Mouse (Mus musculus): ENCODE measurements around the gene Cage1.
A peak's percentile ranks its signal among the peaks of the same experiment; 100 is the strongest.

Gene Cage1

GRCm38 (mm10) chr13:38037044-38037687, at the start of gene Cage1:
Gene Cage1 (minus strand): TSS chr13:38037069.
- DNase-seq (ENCODE audit: low read depth, low spot score) = peak; percentile 94

GRCm38 (mm10) chr13:38081161-38081560, 44.3 kb upstream of the Cage1 start:
- DNase-seq (ENCODE audit: low read depth, low spot score) = no peak

DNA sequence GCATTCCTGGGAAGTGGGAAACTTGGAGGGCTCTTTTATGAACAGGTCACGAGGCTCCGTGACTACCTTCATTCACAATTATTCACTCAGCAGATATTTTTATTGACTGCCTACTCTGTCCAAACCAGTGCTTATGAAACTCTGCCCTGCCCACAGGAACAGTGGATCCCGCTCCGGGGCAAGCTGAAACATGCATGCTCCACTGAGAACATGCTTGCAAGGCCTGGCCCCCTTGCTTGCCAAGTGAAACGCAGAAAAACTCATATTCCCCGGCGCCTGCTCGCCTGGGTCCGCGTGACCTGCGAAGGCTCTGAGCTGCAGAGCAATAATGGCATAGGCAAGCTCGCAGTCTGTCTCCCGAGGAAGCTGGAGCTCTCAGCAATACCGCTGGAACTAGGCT, 43.9 kb upstream of the Cage1 start:
- no peak for DNase-seq (ENCODE audit: low read depth, low spot score)

DNA sequence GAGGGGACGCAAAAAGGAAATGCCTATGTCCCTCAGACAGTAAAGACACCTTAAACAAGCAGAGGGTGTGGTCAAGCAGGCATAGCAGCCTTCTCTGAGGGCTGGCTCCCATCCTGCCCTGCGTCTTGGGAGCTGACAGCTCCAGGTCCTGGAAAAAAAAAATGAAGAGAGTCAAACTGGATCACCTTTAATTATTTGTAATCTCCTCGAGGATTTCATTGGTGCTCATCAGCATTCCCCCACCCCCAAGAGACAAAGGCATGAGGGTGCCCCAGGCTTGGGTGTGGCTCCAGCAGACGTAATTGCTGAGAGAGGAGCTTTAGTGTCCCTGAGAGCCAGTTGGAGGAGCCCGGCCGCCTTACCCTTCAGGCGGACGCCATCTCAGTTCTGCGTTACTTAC, 43.1 kb upstream of the Cage1 start:
- DNase-seq (ENCODE audit: low read depth, low spot score) = no peak

DNA sequence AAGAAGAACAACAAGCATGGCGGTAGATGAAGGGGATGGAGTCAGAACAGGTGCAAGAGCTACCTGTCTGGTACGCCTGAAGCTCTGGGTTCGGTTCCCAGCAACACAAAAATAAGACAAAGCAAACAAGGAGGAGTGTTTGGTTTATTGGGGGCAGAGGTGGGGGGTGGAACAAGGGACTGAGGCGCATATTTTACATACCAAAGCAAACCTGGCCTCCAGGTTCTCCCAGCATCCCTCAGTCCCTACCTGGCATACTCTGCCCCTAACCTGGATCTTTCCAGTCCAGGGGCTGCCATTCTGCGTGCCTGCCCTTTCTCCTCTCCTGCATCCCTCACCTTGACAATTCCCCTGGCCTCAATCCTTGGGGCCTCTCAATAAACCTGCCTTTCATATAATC, 42.5 kb upstream of the Cage1 start:
- DNase-seq (ENCODE audit: low read depth, low spot score) = no peak

DNA sequence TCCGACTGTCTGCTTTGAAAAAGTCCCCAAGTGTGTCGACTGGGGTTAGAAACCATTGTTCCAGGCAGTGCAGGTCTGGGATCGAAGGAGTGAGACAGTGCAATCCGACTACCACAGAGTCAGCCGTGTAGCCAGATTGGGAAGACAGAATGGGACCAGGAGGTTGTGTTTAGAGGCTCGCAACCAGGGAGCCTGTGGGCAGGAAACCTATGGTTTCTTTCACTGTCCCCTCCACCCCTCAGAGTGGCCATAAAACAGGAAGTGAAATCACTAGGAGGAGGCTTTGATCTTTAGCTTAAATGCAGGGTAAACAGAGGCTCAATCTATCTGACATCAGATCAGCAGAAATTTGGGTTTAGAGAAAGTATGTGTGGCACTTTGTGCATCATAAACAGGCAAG, 42.0 kb upstream of the Cage1 start:
- no peak for DNase-seq (ENCODE audit: low read depth, low spot score)

- DNase-seq (ENCODE audit: low read depth, low spot score) = no peak
These were observed 40.2 kb upstream of the Cage1 start for GRCm38 (mm10) chr13:38077113-38077512.

GRCm38 (mm10) chr13:38074404-38074803, 37.5 kb upstream of the Cage1 start:
- DNase-seq (ENCODE audit: low read depth, low spot score) = no peak

DNA sequence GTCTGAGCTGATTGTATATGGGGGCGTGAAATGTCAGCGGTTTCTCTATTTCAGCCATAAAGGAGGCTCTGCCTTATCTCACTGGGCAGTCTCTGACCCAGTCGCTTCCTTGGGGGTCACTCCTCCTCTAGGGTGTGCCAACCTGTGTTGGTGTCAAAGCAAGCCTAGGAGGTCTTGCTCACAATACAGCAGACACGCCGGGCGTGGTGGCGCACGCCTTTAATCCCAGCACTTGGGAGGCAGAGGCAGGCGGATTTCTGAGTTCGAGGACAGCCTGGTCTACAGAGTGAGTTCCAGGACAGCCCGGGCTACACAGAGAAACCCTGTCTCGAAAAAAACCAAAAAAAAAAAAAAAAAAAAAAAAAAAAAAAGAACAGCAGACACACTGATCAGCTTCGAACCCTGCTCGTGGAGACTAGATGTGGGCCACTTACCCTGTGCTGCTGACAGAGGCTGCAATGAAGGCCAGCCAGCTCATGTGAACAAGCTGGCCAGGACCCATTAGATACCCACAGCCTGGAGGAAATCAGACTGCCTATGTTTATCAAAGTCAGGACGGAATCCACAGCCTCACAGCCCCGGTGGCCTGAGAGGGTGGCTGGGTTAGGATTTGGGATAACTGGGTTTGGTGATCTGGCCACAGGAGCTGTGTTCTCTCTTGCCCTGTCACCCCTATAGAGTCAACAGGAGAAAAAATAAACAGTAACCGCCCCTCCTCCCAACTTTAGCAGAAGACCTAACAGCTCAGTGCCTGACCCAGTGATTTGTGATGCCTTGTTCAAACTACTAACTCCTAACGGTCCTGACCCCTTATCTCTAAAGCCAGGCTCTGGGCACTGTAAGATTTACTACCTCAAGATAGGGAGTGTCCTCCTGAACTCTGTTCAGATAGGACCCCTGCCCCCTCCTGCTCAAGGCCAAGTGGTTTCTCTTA, 36.8 kb upstream of the Cage1 start:
- DNase-seq (ENCODE audit: low read depth, low spot score) = no peak

- DNase-seq (ENCODE audit: low read depth, low spot score) = peak; percentile 13
These were observed 34.1 kb upstream of the Cage1 start for GRCm38 (mm10) chr13:38070945-38071344.

DNA sequence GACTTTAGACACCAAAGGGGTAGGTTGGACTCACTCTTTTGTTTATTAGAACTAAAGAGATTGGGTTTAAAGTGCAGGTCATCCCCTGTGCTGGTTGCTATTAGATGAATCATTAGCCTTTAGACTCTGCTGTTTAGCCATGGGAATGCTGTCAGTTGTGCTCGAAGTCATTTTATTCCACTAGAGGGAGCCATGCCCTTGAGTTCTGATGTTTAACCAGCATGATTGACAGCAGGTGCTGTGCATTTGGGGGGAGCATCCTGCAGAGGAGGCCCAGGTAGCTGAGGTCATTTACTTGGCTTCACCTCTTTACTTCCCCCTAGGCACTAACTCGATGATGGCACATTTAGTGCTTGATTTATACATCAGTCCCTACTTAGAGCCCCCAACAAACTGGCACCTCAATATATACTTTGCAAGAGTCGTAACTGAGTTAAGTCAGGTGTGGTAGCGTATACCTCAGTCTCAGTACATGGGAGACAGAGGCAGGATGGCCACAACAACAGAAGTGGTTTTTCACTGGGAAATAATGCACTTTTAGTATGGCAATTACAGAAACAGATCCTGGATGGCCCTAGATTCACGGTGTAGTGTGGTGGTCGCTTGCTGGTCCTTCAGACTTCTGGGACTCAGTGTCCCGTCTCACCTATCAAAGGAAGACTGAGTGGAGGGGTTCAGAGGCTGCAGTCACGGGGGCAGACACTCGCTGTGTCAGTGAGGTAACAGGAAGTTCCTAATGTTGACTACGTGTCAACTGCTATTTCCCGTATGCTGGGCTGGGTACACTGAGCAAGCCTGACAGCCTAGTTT, 28.2 kb upstream of the Cage1 start:
- peak; percentile 22 for DNase-seq (ENCODE audit: low read depth, low spot score)

DNA sequence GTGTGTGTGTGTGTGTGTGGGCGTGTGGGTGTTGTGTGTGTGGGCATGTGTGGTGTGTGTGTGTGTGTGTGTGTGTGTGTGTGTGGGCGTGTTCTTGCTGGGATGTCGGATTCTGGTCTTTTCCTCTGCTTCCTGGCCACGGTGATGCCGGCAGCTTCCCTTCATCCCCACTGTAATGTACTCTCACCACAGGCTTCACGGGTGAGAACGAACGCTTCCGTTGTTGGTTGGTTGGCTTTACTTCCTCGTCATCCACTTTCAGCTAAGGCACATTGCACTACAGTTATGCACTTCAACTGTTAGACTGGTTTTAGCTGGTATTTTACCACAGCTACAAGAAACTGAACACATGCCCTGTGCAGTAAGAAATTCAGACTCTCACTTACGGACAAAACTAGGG, 25.8 kb upstream of the Cage1 start:
- no peak for DNase-seq (ENCODE audit: low read depth, low spot score)

DNA sequence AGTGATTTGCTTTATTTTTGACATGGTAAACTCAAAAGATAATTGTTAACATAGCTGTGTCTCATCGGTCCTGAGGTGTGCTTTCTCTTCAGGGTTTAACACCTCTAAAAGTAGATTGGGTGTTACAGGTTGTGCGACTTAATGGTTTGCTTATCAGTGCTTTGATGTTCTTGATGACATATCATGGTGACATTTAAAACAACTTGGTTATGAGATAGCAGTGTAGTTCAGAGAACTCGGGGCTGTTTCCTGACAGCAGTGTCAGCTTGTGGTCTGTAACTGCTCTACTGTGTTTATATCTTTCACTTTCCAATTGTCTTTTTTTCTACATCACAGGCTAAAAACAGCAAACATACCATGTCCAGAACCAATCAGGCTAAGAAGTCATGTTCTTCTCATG, 13.0 kb upstream of the Cage1 start:
- DNase-seq (ENCODE audit: low read depth, low spot score) = no peak

DNA sequence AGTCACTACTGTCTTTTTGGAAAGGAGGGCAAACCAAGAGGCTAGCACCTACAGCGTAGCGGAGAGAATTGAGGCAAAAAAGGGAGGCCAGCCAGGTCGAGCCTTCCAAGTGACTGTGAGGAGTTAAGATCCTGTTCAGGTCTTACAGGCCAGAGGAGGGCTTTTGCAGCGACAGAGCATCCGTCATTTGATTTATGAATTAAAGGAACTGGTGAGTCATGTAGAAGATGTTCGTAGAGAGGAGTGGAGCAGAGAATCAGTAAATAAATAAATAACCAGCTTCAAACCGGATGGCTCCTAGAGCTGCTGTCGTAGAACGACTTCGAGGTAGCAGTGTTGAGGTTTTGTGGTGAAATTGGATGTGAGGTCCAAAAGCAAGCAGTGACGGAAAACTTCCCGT, 942 bp upstream of the Cage1 start:
- no peak for DNase-seq (ENCODE audit: low read depth, low spot score)

DNA sequence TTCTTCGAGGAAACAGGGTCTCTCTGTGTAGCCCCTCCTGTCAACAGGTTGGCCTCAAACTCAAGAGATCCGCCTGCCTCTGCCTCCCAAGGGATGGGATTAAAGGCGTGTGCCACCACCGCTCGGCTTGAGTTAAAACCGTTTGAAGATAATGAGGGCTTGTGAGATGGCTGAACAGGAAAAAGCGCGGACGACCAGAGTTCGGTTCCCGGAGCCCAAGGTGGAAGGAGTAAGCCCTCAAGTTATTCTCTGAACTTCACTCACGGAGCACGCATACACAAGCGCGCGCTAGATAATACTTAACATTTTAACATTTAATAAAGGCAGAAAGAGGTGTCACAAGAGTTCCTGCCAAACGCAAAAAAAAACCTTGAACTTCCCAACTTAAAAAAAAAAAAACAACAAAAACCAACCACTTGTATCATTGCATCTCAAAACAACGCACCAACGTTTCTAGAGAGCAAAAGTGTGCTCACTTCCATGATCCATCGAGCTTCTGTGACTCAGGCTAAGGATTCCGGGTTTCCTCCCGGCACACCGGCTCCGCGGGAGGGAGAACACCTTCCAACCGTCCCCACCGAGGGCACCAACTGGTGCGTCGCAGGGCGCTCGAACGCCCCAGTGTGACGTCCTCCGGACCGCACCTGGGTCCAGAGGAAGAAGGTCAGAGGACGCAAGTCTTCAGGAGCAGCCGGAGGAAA, 376 bp downstream of the Cage1 start, which contains the start of gene Riok1:
Gene Riok1 (plus strand): TSS at position 653 of the 701 bp plus-strand sequence.
- DNase-seq (ENCODE audit: low read depth, low spot score) = no peak

DNA sequence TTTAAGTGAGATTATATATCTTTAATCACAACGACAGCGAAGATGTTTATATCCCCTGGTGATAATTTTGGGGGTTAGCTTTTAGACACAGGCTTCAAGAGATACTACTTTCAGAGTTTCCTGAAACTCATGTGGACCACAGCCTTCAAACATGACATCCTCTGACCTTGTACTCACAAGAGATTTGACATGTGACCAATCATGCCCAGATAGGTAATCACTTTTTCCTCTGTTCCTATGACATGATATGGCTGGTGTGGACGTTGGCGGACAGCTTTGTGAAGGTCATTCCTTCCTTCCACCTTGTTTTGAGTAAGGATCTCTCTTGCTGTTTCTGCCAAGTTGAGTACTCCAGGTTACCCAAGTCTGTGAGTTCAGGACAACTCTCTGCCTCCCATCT, 8.5 kb downstream of the Cage1 start:
- DNase-seq (ENCODE audit: low read depth, low spot score) = no peak

DNA sequence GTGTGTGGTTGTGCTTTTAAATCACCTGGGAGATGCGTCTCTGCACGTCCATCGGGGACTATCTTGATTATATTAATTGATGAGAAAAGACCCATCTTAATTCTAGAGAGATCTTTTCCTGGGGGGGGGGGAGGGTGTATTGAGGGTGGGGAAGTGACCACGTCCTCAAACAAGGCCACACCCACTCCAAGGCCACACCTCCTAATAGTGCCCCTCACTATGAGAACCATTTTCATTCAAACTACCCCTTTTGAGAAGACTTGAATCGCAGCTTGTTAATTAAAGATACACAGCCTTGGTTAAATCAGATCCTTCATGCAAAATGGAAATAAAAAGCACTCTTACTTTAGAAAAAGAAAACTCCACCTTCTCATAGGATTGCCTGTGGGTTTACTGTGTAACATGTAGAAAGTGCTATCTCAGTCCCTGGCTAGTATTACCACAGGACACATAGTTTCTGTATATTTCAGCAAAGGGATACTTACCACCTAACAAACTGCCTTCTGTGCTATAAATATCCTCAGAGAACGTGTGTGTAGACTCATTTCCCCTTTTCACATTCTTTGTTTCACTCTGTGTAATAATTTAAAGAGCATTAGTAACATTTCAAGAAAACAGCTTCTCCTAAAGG, 9.1 kb downstream of the Cage1 start:
- DNase-seq (ENCODE audit: low read depth, low spot score) = no peak

GRCm38 (mm10) chr13:38025874-38026273, 11.0 kb downstream of the Cage1 start:
- no peak for DNase-seq (ENCODE audit: low read depth, low spot score)

- DNase-seq (ENCODE audit: low read depth, low spot score) = no peak
These were observed 18.1 kb downstream of the Cage1 start for GRCm38 (mm10) chr13:38018791-38019190.

DNA sequence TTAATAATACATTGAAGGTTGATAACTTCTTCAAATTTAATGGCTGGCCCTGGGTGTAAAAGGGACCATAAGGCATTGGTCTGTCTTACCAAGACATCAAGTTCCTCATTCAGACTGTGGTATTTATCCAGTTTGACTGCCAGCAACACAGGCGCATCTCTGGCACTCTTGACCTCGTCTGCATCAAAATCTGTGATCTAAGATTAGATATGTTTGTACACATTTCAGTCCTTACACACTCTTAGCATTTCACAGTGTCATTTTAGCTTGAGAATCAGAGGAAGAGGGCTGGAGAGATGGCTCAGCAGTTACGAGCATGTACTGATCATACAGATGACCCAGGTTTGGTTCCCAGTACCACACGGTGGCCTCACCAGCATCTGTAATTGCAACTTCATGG, 21.3 kb downstream of the Cage1 start:
- no peak for DNase-seq (ENCODE audit: low read depth, low spot score)

DNA sequence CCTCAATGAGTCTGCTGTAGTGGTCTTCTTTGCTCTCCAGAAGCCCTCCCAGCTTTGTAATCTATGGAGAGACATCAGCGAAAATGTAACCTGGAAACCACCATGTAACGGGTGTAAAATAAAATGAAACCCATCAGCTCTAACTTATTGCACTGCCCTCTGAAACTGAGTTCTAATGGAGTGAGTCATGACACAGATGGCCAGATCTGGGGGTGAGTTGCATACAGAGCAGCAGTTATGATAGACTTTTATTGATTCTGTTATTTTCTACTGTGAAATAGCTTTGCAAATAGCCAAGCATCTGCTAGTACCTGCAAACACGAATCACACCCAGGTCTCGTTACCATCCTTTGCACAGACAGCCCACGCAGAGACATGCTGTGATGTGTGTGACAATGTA, 24.4 kb downstream of the Cage1 start:
- no peak for DNase-seq (ENCODE audit: low read depth, low spot score)
